Mouse (Mus musculus) embryonic fibroblast, embryonic 13.5 days (primary cell): Measurements from ENCODE around the gene Wfdc3. TPM values are rescaled to one million over a fixed set of nuclear protein-coding genes. Genes with fewer than 3 reads are reported as not detected.

Experiments
- H3K27ac ChIP-seq: 2 replicates; pipeline ENCODE4 v1.5.1; 2012; ENCODE audit warnings: low read length, control low read depth, inconsistent platforms; ENCODE audit not compliant: insufficient read depth
- H3K4me1 ChIP-seq: 2 replicates; pipeline ENCODE4 v1.6.1; 2011; ENCODE audit warnings: low read length; ENCODE audit not compliant: control insufficient read depth, insufficient read depth
- H3K4me3 ChIP-seq: 2 replicates; pipeline ENCODE4 v1.5.1; 2011; ENCODE audit warnings: mild to moderate bottlenecking, control low read depth, low read length; ENCODE audit not compliant: insufficient read depth
- CTCF ChIP-seq: IDR thresholded peaks from 2 replicates; pipeline ENCODE4 v1.5.1; 2011; ENCODE audit warnings: mild to moderate bottlenecking, control low read depth, low read length, moderate library complexity, borderline replicate concordance; ENCODE audit not compliant: insufficient read depth
- POLR2A ChIP-seq: IDR thresholded peaks from 2 replicates; pipeline ENCODE4 v1.6.1; 2011; ENCODE audit warnings: low read depth, mild to moderate bottlenecking, control low read depth, low read length, moderate library complexity
- polyA plus RNA-seq: library from polyadenylated mRNA; stranded (reverse); fragments of >200 nt; gene quantifications from 2 replicates; pipeline ENCODE4 v1.2.4, GENCODE M21; 2011; ENCODE audit warnings: low read depth; ENCODE audit not compliant: missing spikeins, insufficient read length

Wfdc3 gene
- polyA plus RNA-seq, 1 experiment: not detected

- Histone ChIP-seq H3K27ac (no peak overlapping the region), H3K4me1 (0 out of 2 replicates have a peak, but pooled peaks cover 2% of the 10 kb centered on the region), H3K4me3 (no peak overlapping the region)
- TF ChIP-seq POLR2A (no peak), CTCF (no peak)
These were observed 31.7 kb upstream of the Wfdc3 start for GRCm38 (mm10) chr2:164777246-164778014.

DNA sequence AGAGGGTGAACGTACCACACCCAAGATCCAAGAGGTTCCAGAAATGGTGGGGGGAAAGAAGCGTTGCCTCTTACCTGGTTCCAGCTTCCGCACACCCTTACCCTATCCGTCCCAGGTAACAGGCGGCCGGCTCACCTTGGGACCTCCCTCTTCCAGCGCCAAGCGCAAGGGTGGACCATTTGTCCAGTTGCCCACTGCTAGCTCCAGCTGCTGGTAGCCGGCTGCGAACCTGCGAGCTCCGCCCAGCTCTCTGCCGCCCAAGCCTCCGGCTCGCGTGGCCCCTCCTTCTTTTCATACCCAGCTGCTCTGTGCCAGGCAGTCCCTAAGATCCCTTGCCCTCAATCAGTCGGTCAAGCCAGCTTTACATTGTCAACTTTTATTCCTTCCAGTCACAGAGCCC lies 31.1 kb upstream of the Wfdc3 start:
- Histone ChIP-seq H3K4me3 (no peak overlapping the region), H3K27ac (no peak overlapping the region), H3K4me1 (0 out of 2 replicates have a peak, but pooled peaks cover 2% of the 10 kb centered on the region)
- TF ChIP-seq POLR2A (no peak), CTCF (no peak)

GRCm38 (mm10) chr2:164776130-164776529 lies 30.4 kb upstream of the Wfdc3 start:
- Histone ChIP-seq H3K4me1 (0 out of 2 replicates have a peak, but pooled peaks cover 7% of the 10 kb centered on the region), H3K27ac (no peak overlapping the region), H3K4me3 (no peak overlapping the region)
- no peak for TF ChIP-seq CTCF
- TF ChIP-seq POLR2A: no peak

DNA sequence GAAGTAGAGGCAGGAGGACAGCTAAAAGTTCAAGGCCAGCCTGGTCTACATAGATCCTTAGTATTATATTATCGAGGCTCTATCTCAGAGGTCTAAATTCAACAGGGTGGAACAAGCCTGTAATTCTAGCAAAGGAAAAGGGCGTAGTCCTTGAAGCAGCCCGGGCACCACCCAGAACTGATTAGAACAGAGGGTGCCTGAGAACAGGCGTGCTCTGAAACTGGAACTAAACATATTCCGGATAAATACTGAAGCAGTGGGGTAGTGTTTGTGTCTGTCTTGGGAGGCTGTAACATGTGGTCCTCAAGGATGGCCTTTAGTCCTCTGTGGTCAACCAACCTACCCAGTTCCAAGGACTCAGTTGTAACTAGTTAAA lies 28.2 kb upstream of the Wfdc3 start:
- no peak overlapping the region for H3K4me3 ChIP-seq
- no peak overlapping the region for H3K27ac ChIP-seq
- no peak for TF ChIP-seq POLR2A
- no peak for TF ChIP-seq CTCF
- 0 out of 2 replicates have a peak, but pooled peaks cover 7% of the 10 kb centered on the region for H3K4me1 ChIP-seq

- H3K4me3 ChIP-seq: no peak overlapping the region
- no peak overlapping the region for H3K27ac ChIP-seq
- H3K4me1 ChIP-seq: 0 out of 2 replicates have a peak, but pooled peaks cover 7% of the 10 kb centered on the region
- TF ChIP-seq CTCF (no peak), POLR2A (peak; percentile 29; the same call in 1 of the 2 replicates)
These were observed 27.7 kb upstream of the Wfdc3 start for GRCm38 (mm10) chr2:164773229-164773988.

DNA sequence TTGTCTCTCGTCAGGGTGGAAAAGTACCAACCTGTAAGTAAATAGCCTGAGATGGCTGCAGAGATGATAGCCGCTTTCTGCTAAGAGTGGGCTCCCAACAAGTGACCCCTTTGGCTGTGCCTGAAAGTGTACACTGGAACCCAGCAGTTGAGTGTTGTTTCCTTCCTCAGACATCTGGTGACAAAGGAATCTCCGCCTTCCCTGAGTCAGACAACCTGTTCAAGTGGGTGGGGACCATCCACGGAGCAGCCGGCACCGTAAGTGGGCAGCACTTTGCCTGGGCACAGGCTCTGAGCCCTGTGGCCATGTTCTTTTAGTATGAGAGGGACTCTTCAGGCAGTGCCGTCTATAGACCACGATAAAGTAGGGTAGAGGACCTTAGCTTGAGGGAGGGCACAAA lies 25.4 kb upstream of the Wfdc3 start:
- Histone ChIP-seq H3K4me1 (0 out of 2 replicates have a peak, but pooled peaks cover 7% of the 10 kb centered on the region), H3K4me3 (peak overlapping the region; percentile 87), H3K27ac (no peak overlapping the region)
- TF ChIP-seq POLR2A (no peak), CTCF (no peak)

DNA sequence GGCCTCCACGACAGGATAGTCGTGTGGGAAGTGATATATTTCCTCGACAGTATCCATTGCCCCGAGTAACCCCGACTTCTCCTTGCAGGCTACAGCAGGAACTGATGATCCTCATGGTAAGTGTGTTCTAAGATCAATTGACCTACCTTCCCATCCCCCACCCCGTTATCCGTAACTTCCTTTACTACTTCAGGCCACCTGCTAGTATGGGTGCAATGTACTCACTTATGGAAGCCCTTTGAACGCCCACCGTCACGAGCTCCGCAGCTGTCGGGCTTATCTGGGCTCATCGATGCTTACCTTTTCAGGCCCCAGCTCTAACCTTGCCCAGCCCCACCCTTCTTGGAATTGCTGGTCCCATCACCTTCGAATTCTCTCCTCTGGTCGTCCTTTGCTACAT lies 24.5 kb upstream of the Wfdc3 start:
- no peak for TF ChIP-seq CTCF
- no peak for TF ChIP-seq POLR2A
- Histone ChIP-seq H3K4me3 (peak overlapping the region; percentile 87), H3K27ac (no peak overlapping the region)

GRCm38 (mm10) chr2:164769258-164770037 lies 23.7 kb upstream of the Wfdc3 start, which contains the start of gene Ube2c:
Gene Ube2c (plus strand): TSS chr2:164769898.
- H3K27ac ChIP-seq: peak within 1 kb of the TSS; percentile 66
- TF ChIP-seq POLR2A (peak; percentile 63), CTCF (no peak)
- 0 out of 2 replicates have a peak, but pooled peaks cover 5% of the 10 kb centered on the region for H3K4me1 ChIP-seq
- peak within 1 kb of the TSS; percentile 87 for H3K4me3 ChIP-seq

More for the DNA sequence above, 24.5 kb upstream of the Wfdc3 start:
- 0 out of 2 replicates have a peak, but pooled peaks cover 5% of the 10 kb centered on the region for H3K4me1 ChIP-seq

- Histone ChIP-seq H3K4me1 (0 out of 2 replicates have a peak, but pooled peaks cover 5% of the 10 kb centered on the region), H3K4me3 (no peak overlapping the region), H3K27ac (no peak overlapping the region)
- no peak for TF ChIP-seq CTCF
- TF ChIP-seq POLR2A: no peak
These were observed 22.2 kb upstream of the Wfdc3 start for GRCm38 (mm10) chr2:164767812-164768540.
